Mouse (Mus musculus): ENCODE measurements at regions not wholly inside any gene's neighbourhood (a gene's known extent, or its start where the extent isn't known, plus 50 kb on each side); places are given as distances from the start of the nearest gene placed in this dataset.

DNA sequence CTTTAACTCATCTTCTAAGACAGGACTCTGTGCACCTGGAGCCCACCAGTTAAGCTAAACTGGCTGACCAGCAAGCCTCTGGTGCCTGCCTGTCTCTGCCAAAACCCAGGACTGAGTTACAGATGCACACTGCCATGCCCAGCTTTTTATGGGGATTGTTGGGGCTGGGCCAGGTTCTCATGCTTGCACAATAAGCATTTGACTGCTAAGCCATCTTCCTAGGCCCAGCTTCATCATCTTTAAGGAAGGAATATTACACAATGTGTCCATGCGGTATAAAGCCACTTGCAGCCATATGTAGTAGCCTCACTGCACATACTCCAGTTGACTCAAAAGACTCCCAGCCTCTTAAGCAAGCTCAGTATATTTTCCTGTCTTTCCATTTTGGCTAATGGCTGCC lies 340.4 kb downstream of the Agtpbp1 start:
- TF ChIP-seq POLR2A (IDR thresholded peaks at IDR 0.05; ENCODE audit: control insufficient read depth, extremely low read depth, insufficient read depth, low read length, poor library complexity): no peak
- TF ChIP-seq CTCF (IDR thresholded peaks at IDR 0.05; ENCODE audit: borderline replicate concordance, control insufficient read depth, extremely low read depth, insufficient read depth, low read length, poor library complexity): no peak

All from thymus, adult 2 months (tissue).